Mouse (Mus musculus) ES-CJ7 (cell line): ENCODE results near the gene Mrpl12.

Experiments used
- DNase-seq: peaks from one replicate; pipeline ENCODE4 v3.0.0; 2011; ENCODE audit warnings: low read depth, low spot score

Gene Mrpl12

DNA sequence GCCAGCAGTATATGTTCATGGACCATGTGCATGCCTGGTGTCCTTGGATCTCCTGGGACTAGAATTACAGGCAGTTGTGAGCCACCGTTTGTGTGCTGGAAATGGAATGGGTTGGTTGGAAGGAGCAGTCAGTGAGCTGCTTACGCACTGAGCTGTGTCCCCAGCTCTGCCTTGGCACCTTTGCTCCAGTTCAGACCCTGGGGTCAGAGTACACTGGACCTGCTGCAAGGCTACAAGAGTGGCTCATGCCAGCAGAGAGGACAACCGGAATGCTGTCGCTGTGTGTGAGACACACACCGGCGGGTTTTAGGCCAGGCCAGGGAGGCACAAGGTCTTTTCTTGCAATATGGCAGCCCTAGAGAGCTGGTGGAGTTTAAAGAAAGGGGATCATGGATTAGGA lies 12.4 kb upstream of the Mrpl12 start:
- no peak for DNase-seq

GRCm38 (mm10) chr11:120483448-120483934 lies 922 bp upstream of the Mrpl12 start:
- DNase-seq, result no peak

GRCm38 (mm10) chr11:120485251-120485650 lies 838 bp downstream of the Mrpl12 start:
- no peak for DNase-seq

GRCm38 (mm10) chr11:120488516-120488915 lies 4.1 kb downstream of the Mrpl12 start:
- peak; percentile 34 for DNase-seq

- DNase-seq, result peak; percentile 86
Observed at GRCm38 (mm10) chr11:120489054-120489761, 4.8 kb downstream of the Mrpl12 start.

- peak; percentile 42 for DNase-seq
Observed at GRCm38 (mm10) chr11:120490291-120491046, 6.1 kb downstream of the Mrpl12 start.

- peak; percentile 88 for DNase-seq
Observed at GRCm38 (mm10) chr11:120491317-120492023, 7.1 kb downstream of the Mrpl12 start, which contains the start of gene Slc25a10. Slc25a10 (plus strand) TSS chr11:120491840.

DNA sequence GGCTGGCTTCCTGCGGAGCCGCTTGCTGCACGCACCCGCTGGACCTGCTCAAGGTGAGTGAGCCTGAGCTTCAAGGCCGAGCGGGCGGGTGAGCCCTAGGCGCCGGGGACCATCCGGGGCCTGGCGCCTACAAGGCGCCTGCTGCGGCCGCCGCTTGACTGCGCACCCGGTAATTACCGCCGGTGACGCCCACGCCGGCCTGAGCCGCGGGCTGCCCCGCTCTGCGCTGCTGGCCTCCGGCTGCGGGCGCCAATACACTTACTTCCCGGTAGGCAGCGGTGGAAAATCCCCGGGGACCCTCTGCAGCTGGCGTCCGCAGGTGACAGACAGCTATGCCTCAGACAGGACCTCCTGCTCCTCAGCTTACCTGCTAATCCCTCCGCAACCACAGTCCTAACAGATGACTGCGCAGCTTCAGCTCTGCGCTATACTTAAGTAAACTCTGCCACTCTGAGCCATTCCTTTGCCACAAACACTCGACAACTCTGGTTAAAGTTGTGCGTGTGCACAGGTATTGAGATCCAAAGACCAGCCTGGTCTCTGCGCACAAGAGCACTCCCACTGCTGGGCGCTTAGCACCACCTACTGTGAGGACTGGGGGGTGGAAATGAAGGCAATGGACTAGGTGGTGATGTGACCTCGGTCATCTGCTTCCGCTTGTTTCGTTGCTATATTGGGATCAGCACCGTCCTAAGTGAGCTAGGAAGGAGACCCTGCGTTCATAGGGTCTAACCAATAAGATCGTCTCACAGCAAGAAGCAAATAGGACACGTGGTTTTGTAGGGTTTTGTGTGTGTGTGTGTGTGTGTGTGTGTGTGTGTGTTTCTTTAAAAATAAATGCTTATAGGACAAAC lies 7.8 kb downstream of the Mrpl12 start:
- DNase-seq, result peak; percentile 50

- no peak for DNase-seq
Observed at GRCm38 (mm10) chr11:120492878-120493203, 8.4 kb downstream of the Mrpl12 start.

DNA sequence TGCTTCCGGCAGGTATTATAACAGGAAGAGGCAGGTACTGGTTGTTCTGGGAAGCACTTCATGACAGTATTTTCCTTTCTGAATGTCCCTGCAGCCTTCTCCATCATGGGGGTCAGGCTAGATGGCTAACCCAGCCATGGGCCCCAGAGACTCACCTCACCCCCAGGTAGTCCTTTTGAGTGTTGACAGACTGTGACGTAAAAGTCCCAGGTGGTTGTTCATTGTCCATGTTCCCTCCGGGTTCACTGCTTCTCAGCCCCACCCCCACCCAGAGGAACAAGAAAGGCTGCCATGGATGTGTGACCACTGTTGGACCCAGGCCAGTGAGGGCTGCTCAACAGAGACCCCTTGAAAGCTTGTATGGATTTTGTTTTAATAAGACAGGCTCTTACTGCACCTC lies 8.9 kb downstream of the Mrpl12 start:
- DNase-seq, result no peak

DNA sequence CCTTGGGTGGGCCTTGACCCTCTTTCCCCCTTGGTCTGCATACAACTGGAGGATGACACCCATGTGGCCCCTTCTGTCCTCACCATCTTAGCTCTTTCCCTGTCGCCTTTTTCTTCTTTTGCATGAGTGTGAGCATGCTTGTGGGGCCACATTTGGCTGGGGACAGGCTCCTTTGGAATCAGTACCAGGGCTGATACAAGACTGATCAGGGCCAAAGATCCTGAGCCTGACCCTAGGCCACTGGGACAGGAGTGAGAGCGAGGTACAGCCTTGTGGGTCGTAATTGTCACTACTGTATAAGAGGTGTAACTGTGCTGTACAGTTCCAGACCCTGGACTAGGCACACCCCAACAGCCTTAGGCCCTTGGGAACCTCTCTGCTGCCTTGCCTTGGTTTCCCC lies 9.5 kb downstream of the Mrpl12 start:
- no peak for DNase-seq

DNA sequence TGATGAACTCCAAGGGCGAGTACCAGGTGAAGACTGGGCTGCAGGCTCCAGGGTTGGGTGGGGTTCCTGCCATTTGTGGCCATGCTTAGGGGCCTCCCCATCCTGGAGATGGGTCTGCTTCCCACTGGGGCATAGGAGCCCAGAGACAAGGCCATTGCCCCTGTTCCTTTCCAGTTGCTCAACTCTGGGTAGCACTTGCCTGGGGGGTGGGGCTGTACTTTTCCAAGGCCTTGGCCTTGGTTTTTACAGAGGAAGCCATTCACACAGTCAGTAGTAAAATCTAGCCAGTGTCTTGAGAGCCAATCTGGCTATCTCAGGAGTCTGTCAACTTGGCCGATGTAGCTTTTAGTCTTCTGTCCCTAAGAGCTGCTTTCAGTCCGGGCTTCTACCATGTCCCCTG lies 13.0 kb downstream of the Mrpl12 start:
- DNase-seq, result no peak

DNA sequence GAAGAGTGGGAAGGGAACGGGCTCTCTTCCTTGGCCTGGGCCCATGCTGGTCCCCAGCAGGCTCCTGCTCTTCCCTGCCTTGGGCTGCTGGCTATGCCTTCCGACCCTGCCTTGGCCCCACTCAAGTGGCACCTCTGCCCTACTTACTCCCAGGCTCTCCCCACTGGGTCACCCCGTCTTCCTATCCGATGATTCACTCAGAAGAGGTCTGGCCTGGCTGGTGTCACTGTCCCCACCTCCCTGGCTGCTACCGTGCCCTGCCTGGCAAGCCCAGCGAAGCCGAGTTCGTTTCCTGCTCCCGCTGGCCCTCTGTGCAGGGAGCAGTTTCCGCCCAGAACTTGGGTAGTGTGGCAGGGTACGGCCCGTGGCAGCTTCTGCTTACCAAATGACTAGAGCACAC lies 13.8 kb downstream of the Mrpl12 start:
- DNase-seq, result no peak

DNA sequence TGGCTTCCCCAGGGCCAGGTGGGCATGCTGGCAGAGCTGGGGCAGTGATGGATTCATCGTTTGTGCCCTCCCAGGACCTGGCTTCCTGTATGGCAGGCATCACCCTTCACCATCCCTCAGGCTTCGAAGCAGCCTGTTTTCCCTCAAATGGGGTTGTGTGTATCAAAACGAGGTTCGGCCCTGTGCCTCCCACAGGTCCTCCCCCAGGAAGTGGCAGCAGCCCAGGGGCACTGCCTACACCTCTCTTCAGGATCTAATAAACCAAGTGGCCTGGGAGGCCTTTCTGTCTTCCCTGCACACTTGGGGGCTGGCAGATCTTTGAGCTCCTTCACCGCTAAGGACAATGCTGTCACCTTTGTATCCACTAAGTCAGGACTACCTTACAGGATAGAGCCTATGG lies 14.5 kb downstream of the Mrpl12 start:
- DNase-seq, result no peak

DNA sequence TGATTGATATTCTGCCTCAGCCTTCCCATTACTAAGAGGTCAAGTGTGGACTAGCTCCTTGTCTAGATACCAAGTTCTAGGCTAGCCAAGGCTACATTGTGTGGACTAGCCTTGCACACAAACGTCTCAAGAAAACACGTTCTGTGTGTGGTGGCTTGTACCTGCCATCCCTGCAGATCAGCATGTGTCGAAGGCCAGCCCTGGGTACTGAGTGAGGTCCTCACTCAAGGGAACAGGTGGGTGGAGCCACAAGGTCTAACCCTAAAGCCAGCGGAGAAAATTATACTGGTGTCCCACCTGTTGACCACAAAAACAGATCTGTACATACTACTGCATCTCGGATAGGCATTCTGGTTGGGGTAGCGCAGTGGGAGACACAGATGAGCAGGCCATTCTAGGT lies 15.5 kb downstream of the Mrpl12 start:
- DNase-seq, result no peak

DNA sequence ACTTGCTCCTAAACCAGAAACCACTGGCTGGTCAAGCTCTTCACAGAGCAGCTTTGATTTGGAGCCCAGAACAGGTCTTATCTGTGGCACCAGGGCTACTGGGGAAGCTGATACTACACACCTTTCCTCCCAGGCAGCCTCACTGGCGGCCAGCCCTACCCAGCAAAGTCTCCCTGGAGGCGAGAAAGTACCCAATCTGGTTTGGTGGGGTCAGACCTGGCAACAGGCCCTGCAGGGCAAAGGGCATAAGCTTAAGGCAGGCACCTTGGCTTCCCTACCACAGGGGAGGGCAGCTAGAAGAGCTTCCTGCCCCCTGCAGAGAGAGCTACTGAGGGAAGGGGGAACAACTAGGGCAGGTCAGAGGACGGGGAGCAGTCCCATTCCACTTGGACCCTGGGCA lies 15.9 kb downstream of the Mrpl12 start:
- DNase-seq, result no peak

DNA sequence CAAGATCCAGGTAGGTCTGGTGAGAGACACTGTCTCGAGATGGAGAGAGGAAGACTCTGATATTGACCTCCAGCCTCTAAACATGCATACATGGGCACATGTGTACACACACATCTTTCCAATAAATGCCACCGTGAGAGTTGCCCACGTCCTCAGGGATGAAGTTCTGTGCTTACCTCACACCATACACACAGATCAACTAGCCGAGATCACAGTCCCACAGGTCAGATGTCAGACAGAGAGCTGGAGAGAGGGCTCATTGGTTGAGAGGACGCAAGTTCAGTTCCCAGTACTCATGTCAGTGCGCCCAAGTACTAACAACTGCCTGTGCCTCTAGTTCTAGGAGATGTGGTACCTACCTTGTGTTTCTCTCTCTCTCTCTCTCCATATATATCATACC lies 16.6 kb downstream of the Mrpl12 start:
- no peak for DNase-seq

- DNase-seq, result no peak
Observed at GRCm38 (mm10) chr11:120501701-120502100, 17.3 kb downstream of the Mrpl12 start.

GRCm38 (mm10) chr11:120505661-120506060 lies 21.2 kb downstream of the Mrpl12 start:
- DNase-seq, result no peak

DNA sequence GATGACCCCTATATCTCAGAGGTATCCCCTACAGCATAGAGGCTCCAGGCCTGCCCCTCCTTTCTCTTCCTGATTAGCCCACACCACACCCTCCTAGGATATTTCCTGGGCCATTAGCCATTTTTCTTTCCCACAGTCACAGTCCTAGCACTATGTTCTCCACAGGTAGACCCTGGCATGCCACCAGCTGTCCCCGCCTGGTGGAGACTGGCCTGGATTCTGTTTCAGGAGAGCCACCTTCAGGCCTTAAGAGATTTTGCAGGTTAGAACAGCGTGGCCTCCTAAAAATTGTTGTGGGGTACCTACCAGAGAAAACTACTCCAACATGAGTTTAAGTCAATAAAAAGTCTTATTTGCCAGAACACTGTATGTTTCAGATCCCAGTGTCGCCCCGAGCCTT lies 22.5 kb downstream of the Mrpl12 start:
- peak; percentile 51 for DNase-seq

DNA sequence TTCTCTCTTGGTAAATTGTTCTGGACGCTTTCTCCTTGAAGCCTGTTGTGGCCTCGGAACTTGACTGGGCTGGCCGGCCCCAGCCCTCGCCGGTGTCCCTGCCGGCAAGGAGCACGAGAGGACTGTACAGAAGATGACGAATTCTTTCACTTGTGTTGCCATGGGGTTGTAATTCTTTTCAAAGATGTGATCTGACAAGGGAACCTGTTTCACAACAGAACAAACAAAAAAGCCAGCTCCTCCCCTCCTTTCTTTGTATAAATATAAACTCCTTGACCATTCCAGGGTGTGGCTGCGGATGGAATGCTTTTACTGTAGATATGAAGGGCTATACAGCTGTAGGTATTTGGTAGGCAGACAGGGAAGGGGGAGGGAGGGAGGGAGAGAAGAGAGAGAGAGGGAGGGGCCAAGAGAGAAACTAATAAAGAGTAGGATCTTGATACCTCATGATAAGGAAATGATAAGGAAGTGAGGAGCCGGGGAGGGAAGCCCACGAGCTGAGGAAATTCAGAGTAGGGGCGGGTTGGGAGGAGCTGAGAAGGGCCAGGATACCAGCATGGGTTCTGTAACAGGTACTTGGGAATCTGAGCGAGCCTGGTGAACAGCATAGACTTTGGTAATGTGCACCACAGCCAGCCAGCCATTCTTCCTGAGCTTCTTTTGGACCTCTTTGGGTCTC lies 23.3 kb downstream of the Mrpl12 start:
- no peak for DNase-seq
